Mouse (Mus musculus): ENCODE data around the gene Trmt1. TPM values are rescaled to one million over a fixed set of nuclear protein-coding genes. Genes with fewer than 3 reads are reported as not detected.

Trmt1 gene
- polyA plus RNA-seq, 1 experiment from 2014 or later = 62.4 TPM

GRCm38 (mm10) chr8:84707267-84707883 lies 21.3 kb downstream of the Trmt1 start:
- Histone ChIP-seq H3K36me3 (no peaks in the 10 kb centered on the region), H3K27me3 (peaks cover 18% of the 10 kb centered on the region), H3K27ac (replicated peaks) (peak overlapping the region; percentile 94), H3K4me1 (peaks cover 76% of the 10 kb centered on the region), H3K4me2 (replicated peaks) (peak overlapping the region; percentile 38), H3K9me3 (no peaks in the 10 kb centered on the region), H3K9ac (replicated peaks) (peak overlapping the region; percentile 48), H3K4me3 (peak overlapping the region; percentile 29)
- WGBS = 12% methylated on average over 22 of the region's 22 CpGs
- ATAC-seq (replicated peaks) = no peak

DNA sequence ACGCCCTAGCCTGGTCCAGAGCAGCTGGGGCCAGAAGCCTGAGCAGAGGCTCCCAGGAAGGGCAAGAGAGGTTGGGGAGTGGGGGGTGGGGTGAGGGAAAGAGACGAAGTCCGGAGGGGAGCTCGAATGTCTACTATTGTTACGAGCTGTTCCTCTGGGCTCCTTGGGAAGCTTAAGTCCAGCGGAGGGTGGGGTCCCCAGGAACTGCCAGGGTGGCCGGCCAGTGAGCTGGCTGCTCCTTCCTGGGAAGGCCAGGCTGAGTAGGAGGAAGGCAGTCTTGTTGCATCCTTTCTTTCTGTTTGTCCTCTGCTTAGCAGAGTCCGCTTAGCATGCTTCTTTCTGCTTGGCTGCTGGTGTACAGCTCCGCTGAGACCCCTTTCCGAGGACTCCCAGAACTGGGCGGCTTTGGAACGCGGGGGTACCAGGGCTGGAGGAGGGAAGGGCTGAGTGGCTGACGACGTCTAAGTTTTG lies 22.0 kb downstream of the Trmt1 start:
- WGBS = 7% methylated on average over 15 of the region's 15 CpGs
- Histone ChIP-seq H3K27ac (replicated peaks) (peak overlapping the region; percentile 94), H3K4me1 (peaks cover 81% of the 10 kb centered on the region), H3K9ac (replicated peaks) (peak overlapping the region; percentile 48), H3K27me3 (peaks cover 11% of the 10 kb centered on the region), H3K36me3 (no peaks in the 10 kb centered on the region), H3K4me3 (peak overlapping the region; percentile 29), H3K4me2 (replicated peaks) (peak overlapping the region; percentile 38), H3K9me3 (no peaks in the 10 kb centered on the region)
- ATAC-seq (replicated peaks) = no peak

DNA sequence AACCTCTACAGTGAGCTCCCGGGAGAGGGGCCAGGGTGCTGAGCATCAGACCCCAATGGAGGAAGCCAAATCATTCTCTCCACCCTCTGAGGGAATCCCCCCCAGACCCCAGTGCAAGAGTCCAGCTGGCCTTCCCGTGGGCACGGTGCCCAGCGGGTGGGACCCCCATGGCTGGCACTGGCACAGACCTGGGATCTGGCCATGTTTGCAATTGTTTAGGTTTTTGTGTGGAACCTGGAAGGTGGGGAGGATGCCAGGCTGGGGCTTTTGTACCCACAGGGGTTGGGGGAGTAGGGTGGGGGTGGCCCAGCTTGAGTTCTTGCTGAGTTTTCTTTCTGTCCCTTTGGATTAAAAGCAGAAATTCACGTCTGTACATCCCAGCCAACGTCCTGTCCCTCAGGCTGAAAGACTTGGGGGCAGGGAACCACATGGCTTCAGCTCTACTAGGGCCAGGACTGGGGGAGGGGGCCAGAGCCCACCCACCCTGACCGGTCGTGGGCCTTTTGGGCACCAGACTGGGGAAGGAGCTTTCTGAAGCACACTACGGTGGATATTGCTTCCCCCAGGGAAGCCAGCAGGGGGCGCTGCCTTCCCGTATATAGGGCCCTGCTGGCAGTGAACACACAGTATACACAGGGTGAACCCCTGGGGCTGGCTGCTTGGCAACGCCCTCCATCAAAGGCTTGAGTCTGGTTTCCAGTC lies 22.8 kb downstream of the Trmt1 start:
- Histone ChIP-seq H3K4me3 (0 out of 2 replicates have a peak overlapping the region, but pooled peaks have one; percentile 1), H3K9ac (replicated peaks) (peak overlapping the region; percentile 33), H3K9me3 (no peaks in the 10 kb centered on the region), H3K27ac (replicated peaks) (peak overlapping the region; percentile 94), H3K36me3 (no peaks in the 10 kb centered on the region), H3K27me3 (peaks cover 5% of the 10 kb centered on the region; the same call in 1 of the 2 replicates), H3K4me1 (peaks cover 89% of the 10 kb centered on the region), H3K4me2 (replicated peaks) (0 out of 2 replicates have a peak overlapping the region, but pooled peaks have one; percentile 16)
- WGBS = 5% methylated on average over 12 of the region's 12 CpGs
- ATAC-seq (replicated peaks) = peak; percentile 78

GRCm38 (mm10) chr8:84709931-84710330 lies 23.8 kb downstream of the Trmt1 start:
- H3K27me3 ChIP-seq = peaks cover 5% of the 10 kb centered on the region; the same call in 1 of the 2 replicates
- peak overlapping the region; percentile 94 for H3K27ac ChIP-seq (replicated peaks)
- no peak for ATAC-seq (replicated peaks)
- H3K4me3 ChIP-seq = no peak overlapping the region
- no peaks in the 10 kb centered on the region for H3K36me3 ChIP-seq
- H3K9me3 ChIP-seq = no peaks in the 10 kb centered on the region
- WGBS = 82% methylated on average over 1 of the region's 1 CpGs
- H3K4me2 ChIP-seq (replicated peaks) = no peak overlapping the region
- H3K9ac ChIP-seq (replicated peaks) = no peak overlapping the region; the same call in 1 of the 2 replicates
- H3K4me1 ChIP-seq = peaks cover 89% of the 10 kb centered on the region

GRCm38 (mm10) chr8:84711312-84711711 lies 25.2 kb downstream of the Trmt1 start:
- H3K27me3 ChIP-seq = peaks cover 5% of the 10 kb centered on the region; the same call in 1 of the 2 replicates
- 27% methylated on average over 3 of the region's 3 CpGs for WGBS
- peaks cover 91% of the 10 kb centered on the region for H3K4me1 ChIP-seq
- H3K4me2 ChIP-seq (replicated peaks) = no peak overlapping the region; the same call in 1 of the 2 replicates
- no peaks in the 10 kb centered on the region for H3K9me3 ChIP-seq
- no peaks in the 10 kb centered on the region for H3K36me3 ChIP-seq
- no peak for ATAC-seq (replicated peaks)
- H3K9ac ChIP-seq (replicated peaks) = peak overlapping the region; percentile 31
- no peak overlapping the region for H3K4me3 ChIP-seq
- peak overlapping the region; percentile 94 for H3K27ac ChIP-seq (replicated peaks)

DNA sequence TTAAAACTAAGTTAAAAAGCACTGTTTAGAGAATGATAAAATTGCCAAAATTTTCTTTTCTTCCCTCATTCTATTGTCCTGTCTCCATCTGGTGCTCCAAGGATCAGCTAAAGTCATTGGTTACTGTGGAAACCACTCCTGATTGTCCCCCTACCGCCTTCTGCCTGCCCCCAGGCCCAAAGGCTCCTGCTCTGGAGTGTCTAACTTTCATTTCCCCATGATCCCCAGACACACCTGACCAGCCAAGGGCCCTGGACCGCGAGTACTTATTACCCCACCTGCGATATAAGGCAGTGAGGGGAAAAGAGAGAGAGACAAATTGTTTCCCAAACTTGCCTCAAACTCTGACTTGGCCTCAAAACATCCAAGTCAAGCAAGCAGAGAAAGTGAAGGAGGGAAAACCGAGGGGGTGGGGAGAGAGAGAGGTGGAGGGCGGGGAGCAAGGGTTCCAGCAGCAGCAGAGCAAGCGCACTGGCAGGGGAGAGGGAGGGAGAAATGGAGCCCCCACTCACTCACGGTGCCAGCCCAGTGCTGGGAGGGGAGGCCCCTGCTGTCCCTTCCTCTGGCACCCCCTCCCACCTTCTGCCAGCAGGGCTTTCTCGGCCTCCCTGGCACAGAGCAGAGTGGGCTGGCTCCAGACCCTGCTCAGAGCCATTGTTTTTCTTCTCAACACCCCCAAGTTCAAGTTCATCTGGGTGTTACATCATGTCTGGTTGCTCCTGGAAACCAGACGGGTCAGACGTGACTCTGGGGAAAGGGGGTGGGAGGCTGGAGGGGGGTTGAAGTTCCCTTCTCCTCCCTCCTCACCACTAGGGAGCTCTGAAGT lies 26.0 kb downstream of the Trmt1 start:
- H3K4me3 ChIP-seq = no peak overlapping the region
- peak overlapping the region; percentile 31 for H3K9ac ChIP-seq (replicated peaks)
- no peaks in the 10 kb centered on the region for H3K9me3 ChIP-seq
- peaks cover 5% of the 10 kb centered on the region; the same call in 1 of the 2 replicates for H3K27me3 ChIP-seq
- 7% methylated on average over 9 of the region's 11 CpGs for WGBS
- H3K4me1 ChIP-seq = peaks cover 90% of the 10 kb centered on the region
- peak; percentile 81 for ATAC-seq (replicated peaks)
- H3K4me2 ChIP-seq (replicated peaks) = no peak overlapping the region
- H3K27ac ChIP-seq (replicated peaks) = peak overlapping the region; percentile 94
- no peaks in the 10 kb centered on the region for H3K36me3 ChIP-seq

GRCm38 (mm10) chr8:84712759-84713120 lies 26.6 kb downstream of the Trmt1 start:
- Histone ChIP-seq H3K4me2 (replicated peaks) (no peak overlapping the region), H3K27ac (replicated peaks) (peak overlapping the region; percentile 94), H3K4me1 (peaks cover 86% of the 10 kb centered on the region), H3K36me3 (no peaks in the 10 kb centered on the region), H3K27me3 (peaks cover under 1% of the 10 kb centered on the region; the same call in 1 of the 2 replicates), H3K4me3 (no peak overlapping the region), H3K9me3 (no peaks in the 10 kb centered on the region), H3K9ac (replicated peaks) (peak overlapping the region; percentile 25; the same call in 1 of the 2 replicates)
- no peak for ATAC-seq (replicated peaks)
- WGBS = 0% methylated on average over 3 of the region's 3 CpGs

GRCm38 (mm10) chr8:84713381-84713780 lies 27.3 kb downstream of the Trmt1 start:
- peak overlapping the region; percentile 94 for H3K27ac ChIP-seq (replicated peaks)
- H3K4me1 ChIP-seq = peaks cover 79% of the 10 kb centered on the region
- H3K9me3 ChIP-seq = no peaks in the 10 kb centered on the region
- H3K4me2 ChIP-seq (replicated peaks) = no peak overlapping the region
- no peaks in the 10 kb centered on the region for H3K27me3 ChIP-seq
- no peaks in the 10 kb centered on the region for H3K36me3 ChIP-seq
- H3K4me3 ChIP-seq = no peak overlapping the region
- H3K9ac ChIP-seq (replicated peaks) = peak overlapping the region; percentile 25
- no peak for ATAC-seq (replicated peaks)
- WGBS = 21% methylated on average over 4 of the region's 4 CpGs

DNA sequence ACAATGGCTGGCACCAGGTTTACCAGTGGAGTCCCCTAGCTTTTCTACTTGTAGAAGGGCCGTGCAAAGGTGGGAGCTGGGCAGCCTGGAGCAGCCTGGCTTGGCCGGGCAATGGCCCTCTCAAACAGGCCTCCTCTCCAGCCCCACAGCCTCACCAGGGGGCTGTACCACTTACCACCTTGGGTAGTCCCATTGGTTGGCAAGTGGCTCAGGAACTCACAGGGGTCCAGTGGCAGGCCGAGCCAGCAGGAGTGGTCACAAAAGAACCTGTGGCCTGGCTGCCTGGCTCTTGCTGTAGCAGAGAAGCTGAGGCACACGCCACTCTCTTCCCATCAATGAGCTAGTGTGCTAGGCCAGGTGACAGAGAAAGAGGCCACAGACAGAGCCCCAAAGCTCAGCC lies 28.1 kb downstream of the Trmt1 start:
- H3K9me3 ChIP-seq = no peaks in the 10 kb centered on the region
- H3K4me1 ChIP-seq = peaks cover 72% of the 10 kb centered on the region
- H3K27me3 ChIP-seq = no peaks in the 10 kb centered on the region
- H3K36me3 ChIP-seq = peaks cover 6% of the 10 kb centered on the region; the same call in 1 of the 2 replicates
- H3K27ac ChIP-seq (replicated peaks) = peak overlapping the region; percentile 94
- no peak overlapping the region for H3K4me2 ChIP-seq (replicated peaks)
- peak overlapping the region; percentile 25 for H3K9ac ChIP-seq (replicated peaks)
- no peak overlapping the region for H3K4me3 ChIP-seq
- 49% methylated on average over 4 of the region's 4 CpGs for WGBS
- no peak for ATAC-seq (replicated peaks)

DNA sequence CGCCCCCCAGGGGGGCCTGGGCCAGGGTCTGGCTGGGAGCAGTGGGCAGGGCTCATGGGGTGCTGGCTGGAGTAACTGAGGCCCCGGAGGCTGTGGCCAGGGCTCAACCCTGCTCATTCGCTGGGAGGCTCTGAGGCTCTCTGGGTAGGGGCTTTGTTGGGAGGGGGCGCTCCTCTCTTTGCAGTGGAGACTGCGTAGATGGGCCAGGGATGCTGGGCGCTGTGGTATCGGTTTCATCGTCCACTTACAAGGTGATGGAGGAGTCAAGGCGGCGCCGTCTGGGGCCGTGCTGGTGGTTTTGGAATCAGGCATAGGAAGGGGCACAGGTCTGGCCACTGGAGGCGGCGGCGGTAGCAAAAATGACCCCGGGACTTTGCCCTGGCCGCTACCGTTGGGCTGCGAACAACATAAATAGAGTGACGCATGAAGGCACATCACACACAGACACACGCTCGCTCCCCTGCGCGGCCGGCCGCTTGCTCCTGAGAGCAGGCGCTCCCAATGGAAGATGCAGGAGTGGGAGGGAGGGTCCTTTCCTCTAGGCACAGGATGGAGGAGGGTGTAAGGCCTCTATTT lies 29.9 kb downstream of the Trmt1 start:
- Histone ChIP-seq H3K4me2 (replicated peaks) (peak overlapping the region; percentile 26), H3K36me3 (peaks cover 17% of the 10 kb centered on the region), H3K27me3 (no peaks in the 10 kb centered on the region), H3K9ac (replicated peaks) (peak overlapping the region; percentile 46), H3K4me1 (peaks cover 56% of the 10 kb centered on the region), H3K27ac (replicated peaks) (peak overlapping the region; percentile 83), H3K9me3 (no peaks in the 10 kb centered on the region), H3K4me3 (0 out of 2 replicates have a peak overlapping the region, but pooled peaks have one; percentile 5)
- 11% methylated on average over 27 of the region's 27 CpGs for WGBS
- ATAC-seq (replicated peaks) = no peak

- Histone ChIP-seq H3K36me3 (peaks cover 25% of the 10 kb centered on the region), H3K27ac (replicated peaks) (peak overlapping the region; percentile 83), H3K27me3 (no peaks in the 10 kb centered on the region), H3K4me2 (replicated peaks) (no peak overlapping the region), H3K9ac (replicated peaks) (no peak overlapping the region; the same call in 1 of the 2 replicates), H3K4me3 (no peak overlapping the region), H3K9me3 (no peaks in the 10 kb centered on the region), H3K4me1 (peaks cover 52% of the 10 kb centered on the region)
- ATAC-seq (replicated peaks) = no peak
- 73% methylated on average over 11 of the region's 11 CpGs for whole genome bisulfite sequencing
Observed at GRCm38 (mm10) chr8:84716790-84717189, 30.7 kb downstream of the Trmt1 start.

Measured in forebrain, embryonic 15.5 days (tissue).